Mouse (Mus musculus) intestine, embryonic 14.5 days (tissue): ENCODE data around the gene Camta1. TPM values are rescaled to one million over a fixed set of nuclear protein-coding genes. Genes with fewer than 3 reads are reported as not detected.
A peak's percentile ranks its signal among the peaks of the same experiment; 100 is the strongest.

Experiments
- ATAC-seq: fragments of 200-750 bp; cut with Nextera tagmentation; replicated peaks from 2 replicates; pipeline ENCODE4 v1.8.0; 2017; ENCODE audit warnings: low read depth, moderate number of reproducible peaks, moderate TSS enrichment, moderate library complexity; ENCODE audit not compliant: low FRiP score, low TSS enrichment
- DNase-seq: peaks from one replicate; pipeline ENCODE4 v3.0.0-alpha.2; 2018; ENCODE audit warnings: low spot score
- H3K27ac ChIP-seq: fragments of 300-500 bp; sonication (generic); 2 replicates; pipeline ENCODE4 v1.5.1; 2014; ENCODE audit warnings: low read depth, mild to moderate bottlenecking, control low read depth
- H3K27me3 ChIP-seq: fragments of 300-500 bp; sonication (generic); replicated peaks from 2 replicates; pipeline ENCODE4 v1.6.1; 2014; ENCODE audit warnings: low read length, control low read depth; ENCODE audit not compliant: control insufficient read depth, insufficient read depth
- H3K36me3 ChIP-seq: fragments of 300-500 bp; sonication (generic); 2 replicates; pipeline ENCODE4 v1.6.1; 2014; ENCODE audit warnings: low read length, control low read depth; ENCODE audit not compliant: control insufficient read depth, insufficient read depth
- H3K4me1 ChIP-seq: fragments of 300-500 bp; sonication (generic); replicated peaks from 2 replicates; pipeline ENCODE4 v1.6.1; 2014; ENCODE audit warnings: low read length, control low read depth, mixed read lengths; ENCODE audit not compliant: control insufficient read depth, insufficient read depth
- H3K4me2 ChIP-seq: fragments of 300-500 bp; sonication (generic); 2 replicates; pipeline ENCODE4 v1.6.1; 2014; ENCODE audit warnings: low read length
- H3K4me3 ChIP-seq: fragments of 300-500 bp; sonication (generic); 2 replicates; pipeline ENCODE4 v1.5.1; 2014; ENCODE audit warnings: low read depth, low read length, control low read depth, mixed read lengths
- H3K9ac ChIP-seq: fragments of 300-500 bp; sonication (generic); 2 replicates; pipeline ENCODE4 v1.6.1; 2014; ENCODE audit warnings: mild to moderate bottlenecking, low read length
- H3K9me3 ChIP-seq: fragments of 300-500 bp; sonication (generic); 2 replicates; pipeline ENCODE4 v1.6.1; 2016; ENCODE audit warnings: low read length, control low read depth; ENCODE audit not compliant: control insufficient read depth
- WGBS: fragments of 180-500 bp; shearing (Covaris S2); extraction: QIAGEN DNeasy Blood & Tissue Kit; methylation state at CpG from one replicate; pipeline ENCODE4 v1.1.7; 2014; 5-methylcytosine and 5-hydroxymethylcytosine counted together
- polyA plus RNA-seq: library from polyadenylated mRNA; unstranded; fragments of >200 nt; fragmentation: Nextera tagmentation; extraction: Ambion mirVana; gene quantifications from 2 replicates; pipeline ENCODE4 v1.2.1, GENCODE M21; 2014

Camta1 gene
- polyA plus RNA-seq, 1 experiment from 2014 or later: 88.1 TPM

GRCm38 (mm10) chr4:151164309-151164708 is 697.4 kb downstream of the Camta1 start:
- H3K4me3 ChIP-seq: no peak overlapping the region
- H3K27ac ChIP-seq: no peak overlapping the region
- no peaks in the 10 kb centered on the region for H3K36me3 ChIP-seq
- H3K4me2 ChIP-seq: no peak overlapping the region
- H3K27me3 ChIP-seq: 0 out of 2 replicates have a peak, but pooled peaks cover 17% of the 10 kb centered on the region
- no peak overlapping the region for H3K9ac ChIP-seq
- WGBS: 83% methylated on average over 1 of the region's 1 CpGs
- H3K9me3 ChIP-seq: no peaks in the 10 kb centered on the region
- DNase-seq: no peak
- ATAC-seq: no peak
- no peaks in the 10 kb centered on the region; the same call in 1 of the 2 replicates for H3K4me1 ChIP-seq

- WGBS: 30% methylated on average over 6 of the region's 6 CpGs
- no peaks in the 10 kb centered on the region; the same call in 1 of the 2 replicates for H3K4me1 ChIP-seq
- no peak overlapping the region for H3K4me2 ChIP-seq
- no peak overlapping the region for H3K4me3 ChIP-seq
- no peak overlapping the region for H3K9ac ChIP-seq
- no peaks in the 10 kb centered on the region for H3K36me3 ChIP-seq
- DNase-seq (no peak), ATAC-seq (no peak)
- 0 out of 2 replicates have a peak, but pooled peaks cover 17% of the 10 kb centered on the region for H3K27me3 ChIP-seq
- H3K27ac ChIP-seq: no peak overlapping the region
- H3K9me3 ChIP-seq: no peaks in the 10 kb centered on the region
Measured at GRCm38 (mm10) chr4:151161869-151162268, 699.8 kb downstream of the Camta1 start.

DNA sequence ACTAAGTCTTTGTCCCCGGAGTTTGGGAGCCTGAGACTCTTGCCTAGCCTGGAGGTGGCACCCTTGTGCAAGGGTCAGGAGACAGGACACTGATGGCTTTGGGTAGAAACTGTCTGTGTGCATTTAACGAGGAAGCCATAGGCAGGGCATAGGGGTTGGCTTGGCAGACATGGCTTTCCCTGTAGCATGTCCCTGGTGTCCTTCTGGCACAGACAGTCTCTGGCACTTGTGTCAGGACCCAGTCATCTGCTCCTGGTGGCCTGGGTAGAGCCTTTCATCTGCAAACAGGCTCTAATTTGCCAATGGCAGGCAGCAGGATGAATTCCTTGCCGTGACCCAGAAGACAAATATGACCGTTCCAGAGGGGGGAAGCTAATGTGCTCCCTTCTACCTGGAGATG is 700.7 kb downstream of the Camta1 start:
- H3K9ac ChIP-seq: no peak overlapping the region
- 0 out of 2 replicates have a peak, but pooled peaks cover 17% of the 10 kb centered on the region for H3K27me3 ChIP-seq
- H3K27ac ChIP-seq: no peak overlapping the region
- ATAC-seq (no peak), DNase-seq (no peak)
- no peaks in the 10 kb centered on the region for H3K36me3 ChIP-seq
- H3K4me1 ChIP-seq: no peaks in the 10 kb centered on the region; the same call in 1 of the 2 replicates
- no peak overlapping the region for H3K4me3 ChIP-seq
- no peaks in the 10 kb centered on the region for H3K9me3 ChIP-seq
- 66% methylated on average over 4 of the region's 4 CpGs for WGBS
- H3K4me2 ChIP-seq: no peak overlapping the region

DNA sequence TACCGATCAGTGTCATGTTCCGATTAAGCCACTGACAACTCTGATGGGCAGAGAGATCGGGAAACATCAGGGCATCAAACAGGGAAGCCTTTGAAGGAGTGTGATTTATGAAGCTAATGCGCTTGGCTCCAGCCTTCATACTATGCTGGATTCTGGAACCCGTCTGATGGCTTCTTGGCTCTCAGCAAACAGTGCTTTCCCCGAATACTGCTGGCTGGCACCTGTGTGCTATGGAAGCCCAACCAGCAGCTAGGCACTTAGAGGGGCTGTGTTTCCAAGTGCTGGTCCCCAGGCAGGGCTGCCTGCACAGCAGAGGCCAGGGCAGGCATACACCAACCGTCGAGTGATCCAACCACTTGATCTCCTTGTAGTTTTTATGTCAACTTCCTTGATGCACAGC is 701.2 kb downstream of the Camta1 start:
- H3K9me3 ChIP-seq: no peaks in the 10 kb centered on the region
- H3K27ac ChIP-seq: no peak overlapping the region
- H3K4me2 ChIP-seq: no peak overlapping the region
- H3K4me1 ChIP-seq: no peaks in the 10 kb centered on the region; the same call in 1 of the 2 replicates
- ATAC-seq (no peak), DNase-seq (no peak)
- H3K36me3 ChIP-seq: no peaks in the 10 kb centered on the region
- WGBS: 61% methylated on average over 8 of the region's 8 CpGs
- no peak overlapping the region for H3K9ac ChIP-seq
- 0 out of 2 replicates have a peak, but pooled peaks cover 13% of the 10 kb centered on the region for H3K27me3 ChIP-seq
- no peak overlapping the region for H3K4me3 ChIP-seq

DNA sequence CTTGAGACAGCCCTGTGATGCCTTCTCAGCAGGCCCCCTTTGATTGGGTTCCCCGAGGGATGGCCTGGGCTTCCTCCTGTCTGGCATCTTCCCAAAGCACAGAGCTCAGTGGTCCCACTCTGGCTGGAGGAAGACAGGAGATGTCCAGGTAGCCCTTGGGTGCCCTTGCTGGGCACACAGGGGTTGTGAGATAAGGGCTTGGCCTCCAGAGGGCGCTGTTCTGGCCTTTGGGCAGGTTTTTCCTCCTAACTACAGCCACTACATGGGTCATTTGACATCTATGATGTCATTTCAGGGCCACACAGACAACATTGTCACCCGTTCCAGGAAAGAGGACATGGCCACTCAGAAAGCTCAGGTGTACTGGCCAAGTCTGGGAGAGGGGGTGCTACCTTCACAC is 703.4 kb downstream of the Camta1 start:
- H3K36me3 ChIP-seq: no peaks in the 10 kb centered on the region
- DNase-seq (no peak), ATAC-seq (no peak)
- H3K27ac ChIP-seq: no peak overlapping the region
- H3K4me1 ChIP-seq: no peaks in the 10 kb centered on the region
- 0 out of 2 replicates have a peak, but pooled peaks cover 3% of the 10 kb centered on the region for H3K27me3 ChIP-seq
- no peak overlapping the region for H3K4me3 ChIP-seq
- 58% methylated on average over 3 of the region's 3 CpGs for WGBS
- H3K4me2 ChIP-seq: no peak overlapping the region
- H3K9me3 ChIP-seq: no peaks in the 10 kb centered on the region
- no peak overlapping the region for H3K9ac ChIP-seq

GRCm38 (mm10) chr4:151156904-151157303 is 704.8 kb downstream of the Camta1 start:
- Histone ChIP-seq H3K9me3 (no peaks in the 10 kb centered on the region), H3K27ac (no peak overlapping the region), H3K27me3 (0 out of 2 replicates have a peak, but pooled peaks cover 3% of the 10 kb centered on the region), H3K9ac (no peak overlapping the region), H3K36me3 (no peaks in the 10 kb centered on the region), H3K4me2 (no peak overlapping the region), H3K4me1 (no peaks in the 10 kb centered on the region), H3K4me3 (no peak overlapping the region)
- DNase-seq (peak; percentile 93), ATAC-seq (peak; percentile 56; the same call in 1 of the 2 replicates)
- WGBS: under 1% methylated on average over 7 of the region's 7 CpGs

DNA sequence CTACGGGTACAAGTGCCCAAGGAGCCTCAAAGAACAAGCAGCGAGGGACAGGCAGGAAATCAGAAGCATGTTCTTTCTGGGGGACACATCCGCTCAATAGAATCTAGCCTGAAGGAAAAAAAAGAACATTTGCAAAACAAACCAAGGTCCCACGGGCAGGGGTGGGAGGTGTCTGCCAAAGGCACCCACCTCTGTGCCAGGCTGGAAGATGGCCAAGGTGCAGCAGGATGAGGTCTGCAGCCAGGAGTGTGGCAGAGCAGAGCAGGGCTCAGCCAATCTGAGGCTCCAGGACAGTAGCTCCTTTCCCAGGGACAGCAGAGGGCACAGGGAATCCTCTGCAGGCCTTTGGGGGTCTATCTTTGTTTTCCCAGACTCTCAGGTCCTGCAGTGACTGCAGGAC is 706.1 kb downstream of the Camta1 start:
- Histone ChIP-seq H3K27ac (no peak overlapping the region), H3K36me3 (no peaks in the 10 kb centered on the region), H3K4me2 (no peak overlapping the region), H3K9ac (no peak overlapping the region), H3K4me3 (no peak overlapping the region), H3K4me1 (no peaks in the 10 kb centered on the region), H3K27me3 (no peaks in the 10 kb centered on the region), H3K9me3 (no peaks in the 10 kb centered on the region)
- ATAC-seq: no peak
- WGBS: 68% methylated on average over 4 of the region's 4 CpGs
- no peak for DNase-seq

GRCm38 (mm10) chr4:151154306-151154705 is 707.4 kb downstream of the Camta1 start:
- Histone ChIP-seq H3K9me3 (no peaks in the 10 kb centered on the region), H3K36me3 (no peaks in the 10 kb centered on the region), H3K27me3 (no peaks in the 10 kb centered on the region), H3K4me3 (no peak overlapping the region), H3K27ac (no peak overlapping the region), H3K9ac (no peak overlapping the region), H3K4me1 (no peaks in the 10 kb centered on the region), H3K4me2 (no peak overlapping the region)
- no peak for ATAC-seq
- WGBS: 54% methylated on average over 4 of the region's 4 CpGs
- no peak for DNase-seq

DNA sequence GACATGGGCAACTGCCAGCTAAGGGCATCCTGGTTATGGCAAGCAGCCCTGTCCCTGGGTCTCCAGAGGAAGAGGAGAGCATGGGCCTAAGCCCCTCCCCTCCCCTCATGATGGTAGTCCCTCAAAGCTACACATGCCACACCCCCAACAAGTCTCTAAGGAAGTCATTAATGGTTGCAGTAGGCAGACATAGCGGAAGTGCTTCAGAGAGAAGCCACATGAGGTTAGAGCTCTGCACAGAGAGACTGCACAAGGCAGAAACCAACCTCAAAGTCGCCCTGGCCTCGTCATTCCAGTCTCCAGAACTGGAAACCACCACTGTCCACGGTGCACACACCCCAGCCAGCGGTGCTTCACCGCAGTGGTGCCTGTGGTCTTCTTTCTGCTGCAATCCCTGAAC is 709.7 kb downstream of the Camta1 start:
- no peaks in the 10 kb centered on the region for H3K36me3 ChIP-seq
- DNase-seq (no peak), ATAC-seq (no peak)
- no peaks in the 10 kb centered on the region for H3K4me1 ChIP-seq
- H3K9me3 ChIP-seq: no peaks in the 10 kb centered on the region
- no peak overlapping the region for H3K27ac ChIP-seq
- 71% methylated on average over 6 of the region's 6 CpGs for WGBS
- no peak overlapping the region for H3K9ac ChIP-seq
- H3K4me2 ChIP-seq: no peak overlapping the region
- H3K4me3 ChIP-seq: no peak overlapping the region
- H3K27me3 ChIP-seq: no peaks in the 10 kb centered on the region
